ENCODE assay signal across 19 mouse cellular contexts in the genomic region with DNA sequence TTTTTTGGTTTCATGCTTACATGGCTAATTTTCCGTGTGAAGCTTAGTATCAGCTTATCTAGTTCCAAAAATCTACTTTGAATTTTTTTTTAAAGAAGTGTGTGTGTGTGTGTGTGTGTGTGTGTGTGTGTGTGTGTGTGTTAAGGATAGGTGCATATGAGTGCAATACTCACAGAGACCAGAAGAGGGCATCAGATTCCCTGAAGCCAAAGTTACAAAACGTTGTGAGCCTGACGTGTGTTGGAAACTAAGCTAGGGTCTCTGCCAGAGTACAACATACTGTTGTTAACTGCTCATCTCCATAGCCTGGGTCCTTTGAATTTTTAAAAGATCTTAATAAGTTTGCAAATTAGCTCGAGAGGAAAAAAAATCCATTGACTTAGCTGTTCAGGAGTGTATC.
DNase-seq lines count a peak whose midpoint lies in the region; ATAC-seq and TF ChIP-seq lines count a peak whose summit lies in the region.
"Had no signal": no experiment of that assay in that cellular context is flagged by ENCODE, and none has a peak within 500 bp of the region (broad histone marks: within the 10 kb centered on the region; RNA-seq: fewer than 3 reads in every experiment).

No protein-coding gene starts in this region.

- H3K4me1 ChIP-seq in intestine, postnatal 0 days (replicated peaks; ENCODE audit: control insufficient read depth, insufficient read depth, low read length): no peaks in the 10 kb centered on the region
- 0 out of 2 replicates have a peak, but pooled peaks cover 4% of the 10 kb centered on the region for H3K4me1 ChIP-seq in intestine, embryonic 16.5 days (ENCODE audit: control insufficient read depth, insufficient read depth, low read length)
- no peaks in the 10 kb centered on the region for H3K4me1 ChIP-seq in midbrain, postnatal 0 days (ENCODE audit: insufficient read depth, low read length)
- H3K4me1 ChIP-seq in midbrain, embryonic 10.5 days: peaks cover 15% of the 10 kb centered on the region
- H3K4me1 ChIP-seq: hindbrain, embryonic 15.5 days had no signal

- ATAC-seq in intestine, postnatal 0 days: no peak
- no peak for ATAC-seq in intestine, embryonic 16.5 days
- no peak for ATAC-seq in midbrain, postnatal 0 days (ENCODE audit: low FRiP score)
- no peak for ATAC-seq in megakaryocyte-erythroid progenitor cell, adult 5-6 weeks (replicated peaks; ENCODE audit: low FRiP score, low TSS enrichment, poor library complexity, severe bottlenecking)

- no peak overlapping the region for H3K27ac ChIP-seq in intestine, postnatal 0 days (ENCODE audit: low read depth, low read length)
- H3K27ac ChIP-seq in intestine, embryonic 16.5 days (ENCODE audit: low read length): no peak overlapping the region
- H3K27ac ChIP-seq in midbrain, postnatal 0 days (ENCODE audit: low read depth, low read length): no peak overlapping the region
- no peak overlapping the region for H3K27ac ChIP-seq in midbrain, embryonic 10.5 days (replicated peaks)
- H3K27ac ChIP-seq: embryonic facial prominence, embryonic 12.5 days; heart, embryonic 10.5 days; hindbrain, embryonic 15.5 days; midbrain, embryonic 12.5 days had no signal

- H3K9me3 ChIP-seq in intestine, postnatal 0 days (ENCODE audit: control insufficient read depth): no peaks in the 10 kb centered on the region
- no peaks in the 10 kb centered on the region for H3K9me3 ChIP-seq in intestine, embryonic 16.5 days (ENCODE audit: control insufficient read depth, low read length)
- H3K9me3 ChIP-seq in midbrain, postnatal 0 days (ENCODE audit: low read length): no peaks in the 10 kb centered on the region
- 0 out of 2 replicates have a peak, but pooled peaks cover 4% of the 10 kb centered on the region for H3K9me3 ChIP-seq in midbrain, embryonic 10.5 days (replicated peaks)
- H3K9me3 ChIP-seq: embryonic facial prominence, embryonic 12.5 days; heart, embryonic 10.5 days; hindbrain, embryonic 15.5 days had no signal

- H3K27me3 ChIP-seq in intestine, postnatal 0 days (replicated peaks; ENCODE audit: control insufficient read depth, insufficient read depth, low read length): no peaks in the 10 kb centered on the region
- peaks cover 13% of the 10 kb centered on the region for H3K27me3 ChIP-seq in intestine, embryonic 16.5 days (replicated peaks; ENCODE audit: control insufficient read depth, insufficient read depth, low read length)
- no peaks in the 10 kb centered on the region; the same call in 1 of the 2 replicates for H3K27me3 ChIP-seq in midbrain, postnatal 0 days (ENCODE audit: insufficient read depth, low read length)
- peaks cover 42% of the 10 kb centered on the region for H3K27me3 ChIP-seq in midbrain, embryonic 10.5 days (ENCODE audit: low read depth, poor library complexity, severe bottlenecking)

- H3K36me3 ChIP-seq in intestine, postnatal 0 days (ENCODE audit: control insufficient read depth, insufficient read depth): no peaks in the 10 kb centered on the region
- no peaks in the 10 kb centered on the region for H3K36me3 ChIP-seq in intestine, embryonic 16.5 days (ENCODE audit: control insufficient read depth, insufficient read depth, low read length)
- no peaks in the 10 kb centered on the region for H3K36me3 ChIP-seq in midbrain, postnatal 0 days (ENCODE audit: insufficient read depth, low read length)
- H3K36me3 ChIP-seq in midbrain, embryonic 10.5 days: no peaks in the 10 kb centered on the region
- H3K36me3 ChIP-seq: embryonic facial prominence, embryonic 12.5 days; heart, embryonic 10.5 days; hindbrain, embryonic 15.5 days; midbrain, embryonic 12.5 days had no signal

- H3K4me2 ChIP-seq in intestine, postnatal 0 days (replicated peaks; ENCODE audit: low read depth): no peak overlapping the region
- no peak overlapping the region for H3K4me2 ChIP-seq in intestine, embryonic 16.5 days (ENCODE audit: low read depth, low read length)
- H3K4me2 ChIP-seq in midbrain, postnatal 0 days (ENCODE audit: low read depth, low read length, poor library complexity, severe bottlenecking): no peak overlapping the region
- H3K4me2 ChIP-seq: embryonic facial prominence, embryonic 12.5 days; hindbrain, embryonic 15.5 days; liver, embryonic 11.5 days; midbrain, embryonic 12.5 days had no signal

- DNase-seq in midbrain, postnatal 0 days (ENCODE audit: low spot score): no peak
- DNase-seq in midbrain, embryonic 10.5 days (ENCODE audit: low spot score): no peak
- peak; percentile 62 for DNase-seq in ZHBTc4 (ENCODE audit: low read depth, low spot score)
- no peak for DNase-seq in heart, adult 8-10 months (ENCODE audit: low spot score)
- DNase-seq: adrenal gland, adult 2 months; cerebellum, adult 18-20 months; cerebellum, postnatal 25 days; heart, postnatal 4 days; kidney, adult 11 months; kidney, postnatal 4 days; lung, postnatal 10 days had no signal

- peak; percentile 35; the same call in 1 of the 2 replicates for TF ChIP-seq CTCF in intestine, postnatal 0 days (IDR thresholded peaks at IDR 0.05; ENCODE audit: low read depth)
- TF ChIP-seq CTCF in midbrain, postnatal 0 days (IDR thresholded peaks at IDR 0.05): peak; percentile 22; the same call in 1 of the 2 replicates

- 89% methylated on average over 4 of the region's 4 CpGs for WGBS in intestine, postnatal 0 days
- 85% methylated on average over 4 of the region's 4 CpGs for WGBS in intestine, embryonic 16.5 days
- 87% methylated on average over 4 of the region's 4 CpGs for WGBS in midbrain, postnatal 0 days
- WGBS in midbrain, embryonic 10.5 days: 90% methylated on average over 4 of the region's 4 CpGs

- H3K4me3 ChIP-seq in intestine, postnatal 0 days (ENCODE audit: low read depth, low read length): no peak overlapping the region
- no peak overlapping the region for H3K4me3 ChIP-seq in intestine, embryonic 16.5 days (ENCODE audit: low read length)
- no peak overlapping the region for H3K4me3 ChIP-seq in midbrain, postnatal 0 days (ENCODE audit: low read depth, low read length)
- H3K4me3 ChIP-seq in midbrain, embryonic 10.5 days: no peak overlapping the region
- H3K4me3 ChIP-seq: embryonic facial prominence, embryonic 12.5 days; heart, embryonic 10.5 days; hindbrain, embryonic 15.5 days; midbrain, embryonic 12.5 days had no signal

- no peak overlapping the region for H3K9ac ChIP-seq in intestine, postnatal 0 days (ENCODE audit: low read depth, low read length)
- H3K9ac ChIP-seq in intestine, embryonic 16.5 days (ENCODE audit: low read depth, low read length): no peak overlapping the region
- H3K9ac ChIP-seq in midbrain, postnatal 0 days (replicated peaks; ENCODE audit: low read length, poor library complexity, severe bottlenecking): no peak overlapping the region
- H3K9ac ChIP-seq: embryonic facial prominence, embryonic 12.5 days; hindbrain, embryonic 15.5 days; midbrain, embryonic 12.5 days had no signal
